Mouse (Mus musculus) stomach, postnatal 0 days (tissue): ENCODE data around the gene Alkbh1. TPM values are rescaled to one million over a fixed set of nuclear protein-coding genes. Genes with fewer than 3 reads are reported as not detected.

Experiments
- ATAC-seq: fragments of 200-750 bp; cut with Nextera tagmentation; 2 replicates; pipeline ENCODE4 v1.8.0; 2017; ENCODE audit not compliant: low FRiP score, low TSS enrichment
- DNase-seq: peaks from one replicate; pipeline ENCODE4 v3.0.0-alpha.2; 2016; ENCODE audit warnings: low spot score
- H3K27ac ChIP-seq: fragments of 300-500 bp; sonication (generic); replicated peaks from 2 replicates; pipeline ENCODE4 v1.5.1; 2014; ENCODE audit warnings: mild to moderate bottlenecking, control low read depth
- H3K27me3 ChIP-seq: fragments of 300-500 bp; sonication (generic); 2 replicates; pipeline ENCODE4 v1.6.1; 2014; ENCODE audit warnings: low read length; ENCODE audit not compliant: control insufficient read depth, insufficient read depth
- H3K36me3 ChIP-seq: fragments of 300-500 bp; sonication (generic); 2 replicates; pipeline ENCODE4 v1.6.1; 2014; ENCODE audit warnings: low read length, mixed read lengths; ENCODE audit not compliant: control insufficient read depth, insufficient read depth
- H3K4me1 ChIP-seq: fragments of 300-500 bp; sonication (generic); replicated peaks from 2 replicates; pipeline ENCODE4 v1.6.1; 2014; ENCODE audit warnings: antibody characterized with exemption; ENCODE audit not compliant: control insufficient read depth, insufficient read depth
- H3K4me2 ChIP-seq: fragments of 300-500 bp; sonication (generic); replicated peaks from 2 replicates; pipeline ENCODE4 v1.6.1; 2014; ENCODE audit warnings: low read depth, mild to moderate bottlenecking, control low read depth, moderate library complexity
- H3K4me3 ChIP-seq: fragments of 300-500 bp; sonication (generic); 2 replicates; pipeline ENCODE4 v1.5.1; 2014; ENCODE audit warnings: low read depth, low read length, control low read depth
- H3K9ac ChIP-seq: fragments of 300-500 bp; sonication (generic); 2 replicates; pipeline ENCODE4 v1.6.1; 2014; ENCODE audit warnings: mild to moderate bottlenecking, low read length, control low read depth, mixed read lengths
- H3K9me3 ChIP-seq: fragments of 300-500 bp; sonication (generic); 2 replicates; pipeline ENCODE4 v1.6.1; 2016; ENCODE audit warnings: low read length; ENCODE audit not compliant: control insufficient read depth
- CTCF ChIP-seq: IDR thresholded peaks from 2 replicates; pipeline ENCODE4 v1.5.1; 2016; ENCODE audit warnings: antibody characterized with exemption, low read depth, mild to moderate bottlenecking, moderate library complexity
- EP300 ChIP-seq: optimal IDR thresholded peaks from 2 replicates; pipeline ENCODE3; 2016; ENCODE audit warnings: antibody characterized with exemption
- WGBS: fragments of 180-500 bp; shearing (Covaris S2); extraction: QIAGEN DNeasy Blood & Tissue Kit; methylation state at CpG from one replicate; pipeline ENCODE4 v1.1.7; 2014; 5-methylcytosine and 5-hydroxymethylcytosine counted together
- polyA plus RNA-seq: library from polyadenylated mRNA; unstranded; fragments of >200 nt; fragmentation: Nextera tagmentation; extraction: Ambion mirVana; gene quantifications from 2 replicates; pipeline ENCODE4 v1.2.1, GENCODE M21; 2015

Alkbh1 gene
- polyA plus RNA-seq, 1 experiment from 2014 or later = 21.8 TPM

- no peak for ATAC-seq
- no peak overlapping the region for H3K4me2 ChIP-seq
- TF ChIP-seq CTCF (no peak), EP300 (no peak)
- 50% methylated on average over 6 of the region's 6 CpGs for WGBS
- H3K27ac ChIP-seq = no peak overlapping the region
- no peak overlapping the region for H3K9ac ChIP-seq
- H3K4me1 ChIP-seq = no peaks in the 10 kb centered on the region
- H3K27me3 ChIP-seq = no peaks in the 10 kb centered on the region
- DNase-seq = no peak
- no peaks in the 10 kb centered on the region for H3K9me3 ChIP-seq
- no peaks in the 10 kb centered on the region for H3K36me3 ChIP-seq
- H3K4me3 ChIP-seq = no peak overlapping the region
These were observed 41.9 kb downstream of the Alkbh1 start for GRCm38 (mm10) chr12:87401883-87402282.

- ATAC-seq (peak; percentile 94), DNase-seq (peak; percentile 61)
- H3K27ac ChIP-seq = peak overlapping the region; percentile 84
- no peaks in the 10 kb centered on the region for H3K4me1 ChIP-seq
- no peak overlapping the region for H3K4me3 ChIP-seq
- no peaks in the 10 kb centered on the region for H3K27me3 ChIP-seq
- TF ChIP-seq EP300 (no peak), CTCF (no peak)
- 62% methylated on average over 10 of the region's 10 CpGs for WGBS
- H3K9ac ChIP-seq = peak overlapping the region; percentile 18; the same call in 1 of the 2 replicates
- no peaks in the 10 kb centered on the region for H3K9me3 ChIP-seq
- no peaks in the 10 kb centered on the region for H3K36me3 ChIP-seq
- no peak overlapping the region for H3K4me2 ChIP-seq
These were observed 44.5 kb downstream of the Alkbh1 start for GRCm38 (mm10) chr12:87399119-87399819.

GRCm38 (mm10) chr12:87397811-87398417, 45.9 kb downstream of the Alkbh1 start:
- Histone ChIP-seq H3K4me3 (no peak overlapping the region), H3K9me3 (no peaks in the 10 kb centered on the region), H3K27me3 (no peaks in the 10 kb centered on the region), H3K9ac (no peak overlapping the region), H3K36me3 (no peaks in the 10 kb centered on the region), H3K4me2 (no peak overlapping the region), H3K4me1 (no peaks in the 10 kb centered on the region), H3K27ac (peak overlapping the region; percentile 61)
- WGBS = 64% methylated on average over 4 of the region's 4 CpGs
- ATAC-seq (no peak), DNase-seq (no peak)
- TF ChIP-seq CTCF (no peak), EP300 (no peak)

- no peak for ATAC-seq
- TF ChIP-seq EP300 (no peak), CTCF (no peak)
- no peak overlapping the region for H3K4me2 ChIP-seq
- no peak for DNase-seq
- no peak overlapping the region for H3K9ac ChIP-seq
- H3K9me3 ChIP-seq = no peaks in the 10 kb centered on the region
- no peak overlapping the region for H3K4me3 ChIP-seq
- no peak overlapping the region; the same call in 1 of the 2 replicates for H3K27ac ChIP-seq
- H3K4me1 ChIP-seq = no peaks in the 10 kb centered on the region
- H3K27me3 ChIP-seq = no peaks in the 10 kb centered on the region
- H3K36me3 ChIP-seq = no peaks in the 10 kb centered on the region
- WGBS = 68% methylated on average over 4 of the region's 4 CpGs
These were observed 46.7 kb downstream of the Alkbh1 start for GRCm38 (mm10) chr12:87397126-87397525.

- no peaks in the 10 kb centered on the region for H3K27me3 ChIP-seq
- no peak for TF ChIP-seq EP300
- TF ChIP-seq CTCF = no peak
- no peak overlapping the region for H3K9ac ChIP-seq
- DNase-seq (no peak), ATAC-seq (no peak)
- 88% methylated on average over 6 of the region's 6 CpGs for WGBS
- no peaks in the 10 kb centered on the region for H3K9me3 ChIP-seq
- no peaks in the 10 kb centered on the region for H3K4me1 ChIP-seq
- H3K4me3 ChIP-seq = no peak overlapping the region
- no peaks in the 10 kb centered on the region for H3K36me3 ChIP-seq
- H3K27ac ChIP-seq = no peak overlapping the region
- no peak overlapping the region for H3K4me2 ChIP-seq
These were observed 49.5 kb downstream of the Alkbh1 start for GRCm38 (mm10) chr12:87394316-87394715.
